Mouse (Mus musculus): ENCODE results near the gene Smim7. TPM values are rescaled to one million over a fixed set of nuclear protein-coding genes. Genes with fewer than 3 reads are reported as not detected.

Smim7 gene
- total RNA-seq, 1 experiment, result 45.2 TPM

DNA sequence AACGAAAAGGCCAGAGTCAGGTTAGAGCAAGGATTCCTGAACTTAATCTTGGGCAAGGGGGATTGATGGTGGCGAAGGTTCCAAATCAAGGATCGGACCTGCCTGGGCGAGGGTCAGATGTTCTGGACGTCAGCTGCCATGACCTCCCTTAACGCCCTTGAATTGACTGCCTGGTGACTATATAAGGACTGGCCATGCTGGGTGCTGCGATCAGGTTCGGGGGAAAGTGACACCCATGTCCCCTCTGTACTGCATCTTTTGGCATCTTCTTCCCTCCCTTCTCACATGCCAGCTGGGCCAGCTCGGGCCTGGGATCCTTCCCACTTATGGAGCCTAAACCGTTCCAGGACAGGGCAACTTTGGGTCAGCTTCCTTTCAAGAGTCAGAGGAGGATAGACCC, 1.6 kb upstream of the Smim7 start:
- no peak for DNase-seq (ENCODE audit: low read depth, low spot score)
- Histone ChIP-seq H3K9me3 (ENCODE audit: control insufficient read depth, insufficient read depth, low read depth, low read length) (no peaks in the 10 kb centered on the region), H3K4me1 (ENCODE audit: control insufficient read depth in 2 of 2, insufficient read depth in 2 of 2, low read length in 2 of 2, poor library complexity in 1 of 2) (peaks cover 6 to 8% of the 10 kb centered on the region in 2 experiments; a peak in 2 of 4 replicates), H3K9ac (ENCODE audit: insufficient read depth, low read depth, low read length, poor library complexity, severe bottlenecking) (peak overlapping the region; percentile 87), H3K36me3 (ENCODE audit: control insufficient read depth, insufficient read depth, low read length, poor library complexity, severe bottlenecking) (peaks cover 18% of the 10 kb centered on the region), H3K4me3 (ENCODE audit: insufficient read depth in 1 of 2, low read depth in 1 of 2, low read length in 2 of 2, poor library complexity in 1 of 2, severe bottlenecking in 1 of 2) (peak overlapping the region; percentile 79 to 100), H3K27ac (ENCODE audit: insufficient read depth, low read depth, low read length, poor library complexity, severe bottlenecking) (peak overlapping the region; percentile 35; the same call in 1 of the 2 replicates)
- TF ChIP-seq CHD2 (IDR thresholded peaks at IDR 0.05; ENCODE audit: low read depth, low read length) (no peak), ZNF384 (IDR thresholded peaks at IDR 0.05; ENCODE audit: low read depth, low read length) (no peak), ZC3H11A (IDR thresholded peaks at IDR 0.05; ENCODE audit: borderline replicate concordance, low read depth, low read length) (no peak), MAFK (IDR thresholded peaks at IDR 0.05; ENCODE audit: insufficient read depth, low read depth, low read length) (no peak), HCFC1 (IDR thresholded peaks at IDR 0.05; ENCODE audit: borderline replicate concordance, insufficient read depth, low read length) (no peak)
- in situ Hi-C loops (cut with MboI; ENCODE audit: low sequenced_read_pairs in 2 of 2, unreplicated experiment in 2 of 2), result no loop called here

DNA sequence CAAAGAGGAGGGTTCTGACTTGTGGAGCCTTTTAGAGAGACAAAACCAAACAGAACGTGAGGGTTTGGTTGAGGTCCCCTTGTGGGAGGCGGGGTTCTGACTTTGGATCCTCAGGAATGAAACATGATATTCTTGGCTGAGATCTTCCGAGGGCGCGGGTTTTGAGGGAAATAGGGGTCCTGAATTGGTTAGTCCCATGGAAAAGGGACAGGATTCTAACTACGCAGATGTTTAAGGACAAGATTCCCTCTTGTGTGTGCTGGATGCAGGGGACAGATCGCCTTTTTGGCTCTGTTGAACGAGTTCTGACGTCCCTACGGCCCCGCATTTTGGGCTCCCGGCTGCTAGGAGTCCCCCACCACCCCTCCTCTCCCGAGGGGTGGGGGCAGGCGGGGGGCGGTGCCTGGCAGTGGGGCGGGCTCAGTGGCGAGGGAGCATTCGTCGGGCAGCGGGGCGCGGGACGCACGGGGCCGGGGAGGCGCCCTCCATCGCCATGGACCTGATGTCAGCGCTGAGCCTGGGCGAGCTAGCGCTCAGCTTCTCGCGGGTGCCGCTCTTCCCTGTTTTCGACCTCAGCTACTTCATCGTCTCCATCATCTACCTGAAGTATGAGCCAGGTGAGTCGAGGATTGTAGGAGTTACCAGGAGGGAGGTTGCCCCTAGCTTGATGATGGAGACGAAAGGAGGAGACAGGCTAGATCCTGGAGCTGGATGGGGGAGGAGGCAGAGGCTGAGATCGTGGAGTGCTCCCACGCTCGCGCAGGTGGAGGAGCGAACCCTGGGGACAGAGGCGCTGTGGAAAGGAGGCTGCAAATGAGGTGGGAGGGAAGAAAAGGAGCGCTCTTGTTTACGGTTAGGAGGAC, 954 bp upstream of the Smim7 start, which contains the start of gene Tmem38a:
Gene Tmem38a (plus strand): TSS at position 445 of the 863 bp plus-strand sequence.
- no peaks in the 10 kb centered on the region for H3K9me3 ChIP-seq (ENCODE audit: control insufficient read depth, insufficient read depth, low read depth, low read length)
- peak within 1 kb of the TSS; percentile 78 for H3K27ac ChIP-seq (ENCODE audit: insufficient read depth, low read depth, low read length, poor library complexity, severe bottlenecking)
- peaks cover 6 to 8% of the 10 kb centered on the region in 2 experiments; a peak in 2 of 4 replicates for H3K4me1 ChIP-seq (ENCODE audit: control insufficient read depth in 2 of 2, insufficient read depth in 2 of 2, low read length in 2 of 2, poor library complexity in 1 of 2)
- peak within 1 kb of the TSS; percentile 87 for H3K9ac ChIP-seq (ENCODE audit: insufficient read depth, low read depth, low read length, poor library complexity, severe bottlenecking)
- H3K4me3 ChIP-seq (ENCODE audit: insufficient read depth in 1 of 2, low read depth in 1 of 2, low read length in 2 of 2, poor library complexity in 1 of 2, severe bottlenecking in 1 of 2), result peak within 1 kb of the TSS; percentile 81 to 100
- H3K36me3 ChIP-seq (ENCODE audit: control insufficient read depth, insufficient read depth, low read length, poor library complexity, severe bottlenecking), result peaks cover 22% of the 10 kb centered on the region
- TF ChIP-seq ZNF384 (IDR thresholded peaks at IDR 0.05; ENCODE audit: low read depth, low read length), result no peak
- TF ChIP-seq CHD2 (IDR thresholded peaks at IDR 0.05; ENCODE audit: low read depth, low read length), result 0 out of 2 replicates have a peak, but pooled peaks have one; percentile 29
- in situ Hi-C loops (cut with MboI; ENCODE audit: low sequenced_read_pairs in 2 of 2, unreplicated experiment in 2 of 2), result no loop called here
- peak; percentile 41 for DNase-seq (ENCODE audit: low read depth, low spot score)

DNA sequence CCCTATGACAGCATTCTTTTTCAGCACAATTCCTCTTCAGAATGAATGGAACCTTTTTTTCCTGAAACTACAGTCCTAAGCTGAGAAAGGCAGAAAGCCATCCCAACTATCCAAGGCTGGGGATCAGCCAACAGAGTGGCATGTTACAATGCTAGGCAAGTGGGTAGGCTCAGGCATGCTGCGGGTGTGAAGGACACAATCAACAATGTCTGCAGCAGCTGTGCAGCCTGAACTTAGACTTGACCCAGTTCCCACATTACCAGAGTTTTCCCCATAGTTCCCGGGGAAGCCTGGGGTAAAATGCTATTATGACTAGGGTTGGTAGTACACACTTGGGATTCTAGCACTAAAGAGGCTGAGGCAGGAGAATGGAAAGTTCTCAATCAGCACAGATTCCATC, 4.9 kb downstream of the Smim7 start:
- no peak for TF ChIP-seq HCFC1 (IDR thresholded peaks at IDR 0.05; ENCODE audit: borderline replicate concordance, insufficient read depth, low read length)
- no peak for TF ChIP-seq ZNF384 (IDR thresholded peaks at IDR 0.05; ENCODE audit: low read depth, low read length)
- TF ChIP-seq CHD2 (IDR thresholded peaks at IDR 0.05; ENCODE audit: low read depth, low read length), result no peak
- TF ChIP-seq MAFK (IDR thresholded peaks at IDR 0.05; ENCODE audit: insufficient read depth, low read depth, low read length), result no peak
- TF ChIP-seq ZC3H11A (IDR thresholded peaks at IDR 0.05; ENCODE audit: borderline replicate concordance, low read depth, low read length), result no peak
- Histone ChIP-seq H3K9ac (ENCODE audit: insufficient read depth, low read depth, low read length, poor library complexity, severe bottlenecking) (no peak overlapping the region), H3K27ac (ENCODE audit: insufficient read depth, low read depth, low read length, poor library complexity, severe bottlenecking) (no peak overlapping the region), H3K4me1 (ENCODE audit: control insufficient read depth in 2 of 2, insufficient read depth in 2 of 2, low read length in 2 of 2, poor library complexity in 1 of 2) (peaks cover 4 to 5% of the 10 kb centered on the region in 2 experiments), H3K4me3 (ENCODE audit: insufficient read depth in 1 of 2, low read depth in 1 of 2, low read length in 2 of 2, poor library complexity in 1 of 2, severe bottlenecking in 1 of 2) (no peak overlapping the region), H3K9me3 (ENCODE audit: control insufficient read depth, insufficient read depth, low read depth, low read length) (no peaks in the 10 kb centered on the region), H3K36me3 (ENCODE audit: control insufficient read depth, insufficient read depth, low read length, poor library complexity, severe bottlenecking) (peaks cover 33% of the 10 kb centered on the region)
- DNase-seq (ENCODE audit: low read depth, low spot score), result no peak
- in situ Hi-C loops (cut with MboI; ENCODE audit: low sequenced_read_pairs in 2 of 2, unreplicated experiment in 2 of 2), result no loop called here

DNA sequence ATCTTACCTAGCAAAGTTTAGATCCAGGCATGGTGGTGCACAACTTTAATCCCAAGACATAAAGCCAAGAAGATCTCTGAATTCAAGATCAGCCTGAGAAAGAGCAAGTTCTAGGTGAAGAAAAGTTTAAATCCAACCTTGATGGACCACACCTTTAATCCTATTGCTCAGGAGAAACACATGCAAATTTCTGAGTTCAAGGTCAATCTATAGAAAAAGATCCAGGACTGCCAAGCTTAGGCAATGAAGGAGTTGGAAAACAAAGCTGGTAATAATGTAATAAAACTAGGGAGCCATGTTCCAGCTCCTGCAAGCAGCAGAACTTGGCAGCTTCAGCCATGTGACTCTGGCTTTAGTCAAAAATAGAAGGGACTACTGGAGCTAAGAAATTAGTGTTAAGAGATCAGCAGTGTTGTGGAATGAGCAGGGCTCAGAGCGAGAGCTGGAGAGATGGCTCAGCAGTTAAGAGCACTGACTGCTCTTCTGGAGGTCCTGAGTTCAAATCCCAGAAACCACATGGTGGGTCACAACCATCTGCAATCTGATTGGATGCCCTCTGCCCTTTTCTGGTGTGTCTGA, 9.7 kb downstream of the Smim7 start:
- Histone ChIP-seq H3K9ac (ENCODE audit: insufficient read depth, low read depth, low read length, poor library complexity, severe bottlenecking) (no peak overlapping the region), H3K9me3 (ENCODE audit: control insufficient read depth, insufficient read depth, low read depth, low read length) (no peaks in the 10 kb centered on the region), H3K4me1 (ENCODE audit: control insufficient read depth in 2 of 2, insufficient read depth in 2 of 2, low read length in 2 of 2, poor library complexity in 1 of 2) (peaks cover 0 to 3% of the 10 kb centered on the region in 2 experiments), H3K4me3 (ENCODE audit: insufficient read depth in 1 of 2, low read depth in 1 of 2, low read length in 2 of 2, poor library complexity in 1 of 2, severe bottlenecking in 1 of 2) (no peak overlapping the region), H3K27ac (ENCODE audit: insufficient read depth, low read depth, low read length, poor library complexity, severe bottlenecking) (no peak overlapping the region; the same call in 1 of the 2 replicates), H3K36me3 (ENCODE audit: control insufficient read depth, insufficient read depth, low read length, poor library complexity, severe bottlenecking) (peaks cover 10% of the 10 kb centered on the region; the same call in 1 of the 2 replicates)
- DNase-seq (ENCODE audit: low read depth, low spot score), result no peak
- TF ChIP-seq MAFK (IDR thresholded peaks at IDR 0.05; ENCODE audit: insufficient read depth, low read depth, low read length), result no peak
- no peak for TF ChIP-seq HCFC1 (IDR thresholded peaks at IDR 0.05; ENCODE audit: borderline replicate concordance, insufficient read depth, low read length)
- no peak for TF ChIP-seq CHD2 (IDR thresholded peaks at IDR 0.05; ENCODE audit: low read depth, low read length)
- TF ChIP-seq ZC3H11A (IDR thresholded peaks at IDR 0.05; ENCODE audit: borderline replicate concordance, low read depth, low read length), result no peak
- no peak for TF ChIP-seq ZNF384 (IDR thresholded peaks at IDR 0.05; ENCODE audit: low read depth, low read length)
- in situ Hi-C loops (cut with MboI; ENCODE audit: low sequenced_read_pairs in 2 of 2, unreplicated experiment in 2 of 2), result no loop called here

Measured in ES-E14 (cell line).